Mouse (Mus musculus) heart, postnatal 0 days (tissue): ENCODE measurements around the gene Acaca.

Experiments
- CTCF ChIP-seq: IDR thresholded peaks from 2 replicates; pipeline ENCODE4 v1.5.1; 2016; ENCODE audit warnings: antibody characterized with exemption, control low read depth, low read depth
- EP300 ChIP-seq: IDR thresholded peaks from 2 replicates; pipeline ENCODE4 v1.6.1; 2016; ENCODE audit warnings: antibody characterized with exemption, low read depth

- TF ChIP-seq EP300 (no peak), CTCF (no peak)
These were observed 117.9 kb downstream of the Acaca start for GRCm38 (mm10) chr11:84247370-84247769.
